Comparison of ENCODE assay signal across 15 mouse cellular contexts in the genomic region with DNA sequence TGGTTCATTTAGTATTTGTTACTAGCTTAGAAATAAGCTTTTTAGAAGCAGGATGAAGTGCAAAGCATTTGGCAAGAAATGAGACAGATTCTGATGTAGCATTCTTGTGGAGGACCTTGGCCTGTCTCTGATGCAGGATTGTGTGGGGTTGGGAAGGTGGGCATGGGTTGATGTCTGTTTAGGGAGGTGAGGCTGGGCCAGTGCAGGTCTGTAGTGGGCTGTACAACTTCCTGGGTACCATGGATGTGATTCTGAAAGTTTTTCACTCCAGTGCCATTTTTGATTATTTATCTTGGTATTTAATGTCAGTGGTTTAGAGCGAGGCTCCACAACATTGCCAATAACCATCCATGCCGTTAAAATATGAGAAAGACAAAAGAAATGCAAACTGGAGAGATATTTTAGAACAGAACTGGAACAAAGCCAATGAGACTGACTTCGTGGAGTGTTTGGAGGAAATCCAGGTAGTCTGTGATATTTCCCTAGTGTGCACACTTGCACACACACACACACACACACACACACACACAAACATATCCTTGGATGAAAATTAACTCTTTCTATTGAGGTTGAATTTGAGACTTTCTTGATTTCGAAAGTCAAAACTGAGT. TPM values are rescaled to one million over a fixed set of nuclear protein-coding genes. Genes with fewer than 3 reads are reported as not detected.
DNase-seq lines count a peak whose midpoint lies in the region; ATAC-seq and TF ChIP-seq lines count a peak whose summit lies in the region.
"Had no signal": no experiment of that assay in that cellular context is flagged by ENCODE, and none has a peak within 500 bp of the region (broad histone marks: within the 10 kb centered on the region; RNA-seq: fewer than 3 reads in every experiment).

No protein-coding gene starts in this region.

- H3K9me3 ChIP-seq in forebrain, embryonic 14.5 days (replicated peaks; ENCODE audit: control insufficient read depth, low read length) = no peaks in the 10 kb centered on the region
- H3K9me3 ChIP-seq in forebrain, postnatal 0 days (ENCODE audit: low read length) = no peaks in the 10 kb centered on the region
- no peaks in the 10 kb centered on the region for H3K9me3 ChIP-seq in hindbrain, embryonic 15.5 days
- H3K9me3 ChIP-seq in hindbrain, embryonic 10.5 days = no peaks in the 10 kb centered on the region
- H3K9me3 ChIP-seq in neural tube, embryonic 13.5 days = no peaks in the 10 kb centered on the region
- H3K9me3 ChIP-seq in neural tube, embryonic 15.5 days (replicated peaks) = no peaks in the 10 kb centered on the region
- H3K9me3 ChIP-seq in stomach, embryonic 15.5 days = no peaks in the 10 kb centered on the region

- H3K9ac ChIP-seq in forebrain, embryonic 14.5 days (ENCODE audit: low read length) = no peak overlapping the region
- no peak overlapping the region for H3K9ac ChIP-seq in forebrain, postnatal 0 days
- no peak overlapping the region for H3K9ac ChIP-seq in hindbrain, embryonic 15.5 days
- no peak overlapping the region for H3K9ac ChIP-seq in neural tube, embryonic 13.5 days
- H3K9ac ChIP-seq in neural tube, embryonic 15.5 days (replicated peaks) = no peak overlapping the region
- no peak overlapping the region for H3K9ac ChIP-seq in stomach, embryonic 15.5 days
- H3K9ac ChIP-seq: liver, embryonic 14.5 days had no signal

- TF ChIP-seq CTCF in forebrain, postnatal 0 days (IDR thresholded peaks at IDR 0.05; ENCODE audit: low read depth) = no peak

- no peak overlapping the region for H3K27ac ChIP-seq in forebrain, embryonic 14.5 days (ENCODE audit: low read depth, low read length)
- H3K27ac ChIP-seq in forebrain, postnatal 0 days (ENCODE audit: low read depth, low read length) = no peak overlapping the region
- no peak overlapping the region for H3K27ac ChIP-seq in hindbrain, embryonic 15.5 days (replicated peaks)
- no peak overlapping the region for H3K27ac ChIP-seq in hindbrain, embryonic 10.5 days
- 0 out of 2 replicates have a peak overlapping the region, but pooled peaks have one; percentile 0 for H3K27ac ChIP-seq in neural tube, embryonic 13.5 days (replicated peaks)
- no peak overlapping the region; the same call in 1 of the 2 replicates for H3K27ac ChIP-seq in neural tube, embryonic 15.5 days (replicated peaks)
- H3K27ac ChIP-seq in stomach, embryonic 15.5 days = peak overlapping the region; percentile 35; the same call in 1 of the 2 replicates
- H3K27ac ChIP-seq: layer of hippocampus, adult 2 months; liver, embryonic 14.5 days had no signal

- peak; percentile 54 for DNase-seq in forebrain, embryonic 14.5 days (ENCODE audit: low spot score)
- no peak for DNase-seq in forebrain, postnatal 0 days
- DNase-seq in hindbrain, embryonic 10.5 days (ENCODE audit: low spot score) = no peak
- DNase-seq in retina, postnatal 1 day = no peak
- DNase-seq: B cell, adult 2 months; cerebellum, adult 2 months; kidney, adult 11 months; thymus, postnatal 36 days had no signal

- no peak for ATAC-seq in forebrain, embryonic 14.5 days
- ATAC-seq in forebrain, postnatal 0 days = no peak
- 0 out of 2 replicates have a peak, but pooled peaks have one; percentile 47 for ATAC-seq in hindbrain, embryonic 15.5 days (ENCODE audit: low FRiP score, low read depth)
- no peak for ATAC-seq in neural tube, embryonic 13.5 days (ENCODE audit: low read depth)
- ATAC-seq in neural tube, embryonic 15.5 days (ENCODE audit: low FRiP score) = no peak
- no peak for ATAC-seq in stomach, embryonic 15.5 days (ENCODE audit: insufficient read depth, low FRiP score, low read depth)

- H3K4me1 ChIP-seq in forebrain, embryonic 14.5 days (ENCODE audit: control insufficient read depth, insufficient read depth, low read length) = no peaks in the 10 kb centered on the region
- H3K4me1 ChIP-seq in forebrain, postnatal 0 days (ENCODE audit: insufficient read depth) = no peaks in the 10 kb centered on the region
- peaks cover 4% of the 10 kb centered on the region; the same call in 1 of the 2 replicates for H3K4me1 ChIP-seq in hindbrain, embryonic 15.5 days (replicated peaks)
- H3K4me1 ChIP-seq in hindbrain, embryonic 10.5 days (replicated peaks) = no peaks in the 10 kb centered on the region
- peaks cover 15% of the 10 kb centered on the region for H3K4me1 ChIP-seq in neural tube, embryonic 13.5 days (replicated peaks)
- peaks cover 10% of the 10 kb centered on the region; the same call in 1 of the 2 replicates for H3K4me1 ChIP-seq in neural tube, embryonic 15.5 days
- no peaks in the 10 kb centered on the region; the same call in 1 of the 2 replicates for H3K4me1 ChIP-seq in stomach, embryonic 15.5 days

- no peaks in the 10 kb centered on the region for H3K36me3 ChIP-seq in forebrain, embryonic 14.5 days (ENCODE audit: control insufficient read depth, insufficient read depth, low read length)
- no peaks in the 10 kb centered on the region for H3K36me3 ChIP-seq in forebrain, postnatal 0 days (ENCODE audit: insufficient read depth)
- no peaks in the 10 kb centered on the region for H3K36me3 ChIP-seq in hindbrain, embryonic 15.5 days
- H3K36me3 ChIP-seq in hindbrain, embryonic 10.5 days = peaks cover 20% of the 10 kb centered on the region; the same call in 1 of the 2 replicates
- no peaks in the 10 kb centered on the region for H3K36me3 ChIP-seq in neural tube, embryonic 13.5 days
- no peaks in the 10 kb centered on the region for H3K36me3 ChIP-seq in neural tube, embryonic 15.5 days
- no peaks in the 10 kb centered on the region for H3K36me3 ChIP-seq in stomach, embryonic 15.5 days
- H3K36me3 ChIP-seq: G1E had no signal

- H3K4me3 ChIP-seq in forebrain, embryonic 14.5 days (ENCODE audit: low read depth, low read length) = no peak overlapping the region
- H3K4me3 ChIP-seq in forebrain, postnatal 0 days (ENCODE audit: low read depth, low read length) = no peak overlapping the region
- no peak overlapping the region for H3K4me3 ChIP-seq in hindbrain, embryonic 15.5 days
- no peak overlapping the region for H3K4me3 ChIP-seq in hindbrain, embryonic 10.5 days
- no peak overlapping the region for H3K4me3 ChIP-seq in neural tube, embryonic 13.5 days
- H3K4me3 ChIP-seq in neural tube, embryonic 15.5 days (replicated peaks) = no peak overlapping the region
- no peak overlapping the region for H3K4me3 ChIP-seq in stomach, embryonic 15.5 days (replicated peaks)
- H3K4me3 ChIP-seq: layer of hippocampus, adult 2 months had no signal

- no peak overlapping the region for H3K4me2 ChIP-seq in forebrain, embryonic 14.5 days (ENCODE audit: low read length)
- H3K4me2 ChIP-seq in forebrain, postnatal 0 days (ENCODE audit: low read depth) = no peak overlapping the region
- H3K4me2 ChIP-seq in hindbrain, embryonic 15.5 days = no peak overlapping the region
- H3K4me2 ChIP-seq in neural tube, embryonic 13.5 days = no peak overlapping the region
- no peak overlapping the region for H3K4me2 ChIP-seq in neural tube, embryonic 15.5 days
- no peak overlapping the region for H3K4me2 ChIP-seq in stomach, embryonic 15.5 days

- no peaks in the 10 kb centered on the region for H3K27me3 ChIP-seq in forebrain, embryonic 14.5 days (replicated peaks; ENCODE audit: control insufficient read depth, insufficient read depth, low read length)
- H3K27me3 ChIP-seq in forebrain, postnatal 0 days (ENCODE audit: insufficient read depth, low read length) = no peaks in the 10 kb centered on the region
- H3K27me3 ChIP-seq in hindbrain, embryonic 15.5 days = no peaks in the 10 kb centered on the region
- no peaks in the 10 kb centered on the region for H3K27me3 ChIP-seq in hindbrain, embryonic 10.5 days (ENCODE audit: insufficient read depth, poor library complexity, severe bottlenecking)
- no peaks in the 10 kb centered on the region for H3K27me3 ChIP-seq in neural tube, embryonic 13.5 days
- H3K27me3 ChIP-seq in neural tube, embryonic 15.5 days (replicated peaks) = no peaks in the 10 kb centered on the region
- H3K27me3 ChIP-seq in stomach, embryonic 15.5 days (replicated peaks) = no peaks in the 10 kb centered on the region

- 62% methylated on average over 4 of the region's 4 CpGs for WGBS in forebrain, embryonic 14.5 days
- 47% methylated on average over 4 of the region's 4 CpGs for WGBS in forebrain, postnatal 0 days
- 59% methylated on average over 4 of the region's 4 CpGs for WGBS in hindbrain, embryonic 15.5 days
- WGBS in hindbrain, embryonic 10.5 days = 95% methylated on average over 4 of the region's 4 CpGs
- 67% methylated on average over 4 of the region's 4 CpGs for WGBS in neural tube, embryonic 13.5 days
- 56% methylated on average over 4 of the region's 4 CpGs for WGBS in neural tube, embryonic 15.5 days
- WGBS in stomach, embryonic 15.5 days = 39% methylated on average over 4 of the region's 4 CpGs

RNA-seq across cellular contexts. Expression of gene Fat4, which starts 41.4 kb away (rescaled TPM):
- 10.0 and 11.8 TPM in 2 replicates for polyA plus RNA-seq in forebrain, embryonic 14.5 days (2014; fragmentation: Nextera tagmentation; extraction: Ambion mirVana)
- total RNA-seq in forebrain, postnatal 0 days (2014; rRNA removed) = 49.6 and 62.6 TPM in 2 replicates
- 3.2 and 4.3 TPM in 2 replicates for polyA plus RNA-seq in forebrain, postnatal 0 days (2015; fragmentation: Nextera tagmentation; extraction: Ambion mirVana)
- polyA plus RNA-seq in hindbrain, embryonic 15.5 days (2015; fragmentation: Nextera tagmentation; extraction: Ambion mirVana) = 9.0 and 9.2 TPM in 2 replicates
- 6.6 and 10.3 TPM in 2 replicates for polyA plus RNA-seq in hindbrain, embryonic 10.5 days (2016; fragmentation: Nextera tagmentation; extraction: Ambion mirVana)
- 11.5 and 13.8 TPM in 2 replicates for polyA plus RNA-seq in neural tube, embryonic 13.5 days (2015; fragmentation: Nextera tagmentation; extraction: Ambion mirVana)
- 10.6 and 11.8 TPM in 2 replicates for polyA plus RNA-seq in neural tube, embryonic 15.5 days (2015; fragmentation: Nextera tagmentation; extraction: Ambion mirVana)
- polyA plus RNA-seq in stomach, embryonic 15.5 days (2015; fragmentation: Nextera tagmentation; extraction: Ambion mirVana) = 7.3 and 8.8 TPM in 2 replicates
- polyA plus RNA-seq: G1E had no signal

Comparison
In these comparisons a context has a peak if more than half of its experiments do, and no peak if none do; other contexts are left out.
1. H3K27ac ChIP-seq: peak in neural tube, embryonic 13.5 days (single experiment) and stomach, embryonic 15.5 days (single experiment); none in forebrain, embryonic 14.5 days (single experiment), forebrain, postnatal 0 days (single experiment), hindbrain, embryonic 15.5 days (single experiment), hindbrain, embryonic 10.5 days (single experiment) and neural tube, embryonic 15.5 days (single experiment).